ENCODE assay signal across 22 mouse cellular contexts in genomic region chr1:86595315-86595714, GRCm38 (mm10). TPM values are rescaled to one million over a fixed set of nuclear protein-coding genes. Genes with fewer than 3 reads are reported as not detected.
DNase-seq lines count a peak whose midpoint lies in the region; ATAC-seq and TF ChIP-seq lines count a peak whose summit lies in the region.
"Had no signal": no experiment of that assay in that cellular context is flagged by ENCODE, and none has a peak within 500 bp of the region (broad histone marks: within the 10 kb centered on the region; RNA-seq: fewer than 3 reads in every experiment).

No protein-coding gene starts in this region.

- no peaks in the 10 kb centered on the region for H3K9me3 ChIP-seq in liver, embryonic 16.5 days (replicated peaks; ENCODE audit: control insufficient read depth, low read length)
- H3K9me3 ChIP-seq in liver, embryonic 11.5 days (ENCODE audit: control insufficient read depth, low read length): no peaks in the 10 kb centered on the region
- no peaks in the 10 kb centered on the region for H3K9me3 ChIP-seq in lung, postnatal 0 days (ENCODE audit: low read length)
- H3K9me3 ChIP-seq: embryonic facial prominence, embryonic 15.5 days; forebrain, embryonic 10.5 days; forebrain, embryonic 15.5 days; heart, embryonic 10.5 days; hindbrain, embryonic 13.5 days had no signal

- H3K9ac ChIP-seq in liver, embryonic 16.5 days (ENCODE audit: low read depth, low read length): no peak overlapping the region
- H3K9ac ChIP-seq in liver, embryonic 11.5 days (ENCODE audit: low read depth, low read length): no peak overlapping the region
- H3K9ac ChIP-seq in lung, postnatal 0 days (replicated peaks; ENCODE audit: low read depth): no peak overlapping the region
- H3K9ac ChIP-seq: embryonic facial prominence, embryonic 15.5 days; forebrain, embryonic 15.5 days; hindbrain, embryonic 13.5 days had no signal

- H3K4me2 ChIP-seq in liver, embryonic 16.5 days (ENCODE audit: low read depth, low read length): no peak overlapping the region
- no peak overlapping the region for H3K4me2 ChIP-seq in liver, embryonic 11.5 days
- no peak overlapping the region for H3K4me2 ChIP-seq in lung, postnatal 0 days (replicated peaks; ENCODE audit: low read depth, low read length)
- H3K4me2 ChIP-seq: embryonic facial prominence, embryonic 15.5 days; forebrain, embryonic 15.5 days; hindbrain, embryonic 13.5 days had no signal

- 75% methylated on average over 6 of the region's 6 CpGs for WGBS in liver, embryonic 16.5 days (ENCODE audit: insufficient replicate concordance)
- WGBS in liver, embryonic 11.5 days: 81% methylated on average over 6 of the region's 6 CpGs
- 56% methylated on average over 6 of the region's 6 CpGs for WGBS in lung, postnatal 0 days

- H3K4me1 ChIP-seq in liver, embryonic 16.5 days (ENCODE audit: control insufficient read depth, low read depth, low read length): no peaks in the 10 kb centered on the region
- no peaks in the 10 kb centered on the region for H3K4me1 ChIP-seq in liver, embryonic 11.5 days (replicated peaks; ENCODE audit: control insufficient read depth, insufficient read depth, low read length)
- no peaks in the 10 kb centered on the region for H3K4me1 ChIP-seq in lung, postnatal 0 days (ENCODE audit: insufficient read depth, low read depth, low read length)
- H3K4me1 ChIP-seq: embryonic facial prominence, embryonic 15.5 days; forebrain, embryonic 10.5 days; forebrain, embryonic 15.5 days; heart, embryonic 10.5 days; hindbrain, embryonic 13.5 days had no signal

- peaks cover 14% of the 10 kb centered on the region for H3K36me3 ChIP-seq in liver, embryonic 16.5 days (ENCODE audit: control insufficient read depth, insufficient read depth)
- H3K36me3 ChIP-seq in liver, embryonic 11.5 days (ENCODE audit: control insufficient read depth, insufficient read depth, low read length): peaks cover 12% of the 10 kb centered on the region; the same call in 1 of the 2 replicates
- H3K36me3 ChIP-seq in lung, postnatal 0 days (ENCODE audit: insufficient read depth, low read length): peaks cover 15% of the 10 kb centered on the region; the same call in 1 of the 2 replicates

- no peak for TF ChIP-seq CTCF in lung, postnatal 0 days (IDR thresholded peaks at IDR 0.05)

- no peaks in the 10 kb centered on the region for H3K27me3 ChIP-seq in liver, embryonic 16.5 days (ENCODE audit: control insufficient read depth, insufficient read depth, low read depth, low read length)
- no peaks in the 10 kb centered on the region for H3K27me3 ChIP-seq in liver, embryonic 11.5 days (replicated peaks; ENCODE audit: control insufficient read depth, insufficient read depth, low read length)
- H3K27me3 ChIP-seq in lung, postnatal 0 days (replicated peaks; ENCODE audit: insufficient read depth, low read length): no peaks in the 10 kb centered on the region
- H3K27me3 ChIP-seq: embryonic facial prominence, embryonic 15.5 days; forebrain, embryonic 15.5 days; hindbrain, embryonic 13.5 days had no signal

- no peak for DNase-seq in liver, embryonic 11.5 days (ENCODE audit: low spot score)
- DNase-seq in lung, postnatal 0 days (ENCODE audit: low spot score): peak; percentile 88
- peak; percentile 83 for DNase-seq in lung, postnatal 36 days
- no peak for DNase-seq in left cerebral cortex, adult 18-20 months (ENCODE audit: low spot score in 2 of 2)
- DNase-seq in adrenal gland, adult 8-10 months: no peak
- no peak for DNase-seq in kidney, postnatal 36 days
- DNase-seq: adrenal gland, postnatal 10 days; cerebellum, adult 11 months; cerebellum, adult 8-10 months; cerebellum, postnatal 14 days; embryo, embryonic 11 days; gastrocnemius, postnatal 36 days; heart, adult 18-20 months; heart, postnatal 10 days; heart, postnatal 4 days had no signal

- no peak overlapping the region for H3K27ac ChIP-seq in liver, embryonic 16.5 days (ENCODE audit: low read length)
- H3K27ac ChIP-seq in liver, embryonic 11.5 days (ENCODE audit: low read depth, low read length): no peak overlapping the region
- peak overlapping the region; percentile 70; the same call in 1 of the 2 replicates for H3K27ac ChIP-seq in lung, postnatal 0 days (ENCODE audit: low read length)
- H3K27ac ChIP-seq: embryonic facial prominence, embryonic 15.5 days; forebrain, embryonic 10.5 days; forebrain, embryonic 15.5 days; heart, embryonic 10.5 days; hindbrain, embryonic 13.5 days had no signal

- TF ChIP-seq EP300 in lung, postnatal 0 days (IDR thresholded peaks at IDR 0.05): no peak

- peak; percentile 73 for ATAC-seq in liver, embryonic 16.5 days (ENCODE audit: low read depth)
- ATAC-seq in liver, embryonic 11.5 days (replicated peaks; ENCODE audit: low FRiP score): no peak
- ATAC-seq in lung, postnatal 0 days: peak; percentile 98
- ATAC-seq: forebrain, embryonic 15.5 days had no signal

- no peak overlapping the region for H3K4me3 ChIP-seq in liver, embryonic 16.5 days (ENCODE audit: low read depth, low read length)
- H3K4me3 ChIP-seq in liver, embryonic 11.5 days (ENCODE audit: low read depth, low read length): no peak overlapping the region
- H3K4me3 ChIP-seq in lung, postnatal 0 days (ENCODE audit: low read depth, low read length): no peak overlapping the region
- H3K4me3 ChIP-seq: embryonic facial prominence, embryonic 15.5 days; erythroblast, embryonic 14.5 days; forebrain, embryonic 10.5 days; forebrain, embryonic 15.5 days; heart, embryonic 10.5 days; hindbrain, embryonic 13.5 days had no signal

RNA-seq across cellular contexts. Expression of gene Cops7b, which starts 12.6 kb away (rescaled TPM):
- polyA plus RNA-seq in liver, embryonic 16.5 days (2015; fragmentation: Nextera tagmentation; extraction: Ambion mirVana): 11.6 and 11.8 TPM in 2 replicates
- polyA plus RNA-seq in liver, embryonic 11.5 days (2014; fragmentation: Nextera tagmentation; extraction: Ambion mirVana): 30.8 and 33.4 TPM in 2 replicates
- polyA plus RNA-seq in lung, postnatal 0 days (2015; fragmentation: Nextera tagmentation; extraction: Ambion mirVana): 18.0 and 19.3 TPM in 2 replicates
- 10 to 100 TPM; 24.1 to 24.2 TPM for total RNA-seq in left cerebral cortex, adult 18-20 months (2021)
- 10 to 100 TPM; 13.1 to 16.3 (median 14.6) TPM for total RNA-seq in adrenal gland, adult 8-10 months (2022)

RNA-seq across cellular contexts. Expression of gene Pde6d, which starts 12.9 kb away (rescaled TPM):
- polyA plus RNA-seq in liver, embryonic 16.5 days (2015; fragmentation: Nextera tagmentation; extraction: Ambion mirVana): 20.2 and 21.7 TPM in 2 replicates
- polyA plus RNA-seq in liver, embryonic 11.5 days (2014; fragmentation: Nextera tagmentation; extraction: Ambion mirVana): 48.1 and 52.1 TPM in 2 replicates
- polyA plus RNA-seq in lung, postnatal 0 days (2015; fragmentation: Nextera tagmentation; extraction: Ambion mirVana): 43.4 and 50.4 TPM in 2 replicates
- total RNA-seq in left cerebral cortex, adult 18-20 months (2021): 10 to 100 TPM; 50.6 to 51.6 TPM
- total RNA-seq in adrenal gland, adult 8-10 months (2022): 10 to 100 TPM; 36.8 to 47.2 (median 42.3) TPM

Comparison
In these comparisons a context has a peak if more than half of its experiments do, and no peak if none do; other contexts are left out.
1. DNase-seq: peak in lung, postnatal 0 days (single experiment) and lung, postnatal 36 days (single experiment); none in liver, embryonic 11.5 days (single experiment), left cerebral cortex, adult 18-20 months (0 of 2), adrenal gland, adult 8-10 months (single experiment) and kidney, postnatal 36 days (0 of 2).